Mouse (Mus musculus) liver, postnatal 0 days (tissue): ENCODE results near the gene Vmn2r85. TPM values are rescaled to one million over a fixed set of nuclear protein-coding genes. Genes with fewer than 3 reads are reported as not detected.

Source experiments
- ATAC-seq: fragments of 200-750 bp; cut with Nextera tagmentation; 2 replicates; pipeline ENCODE4 v1.8.0; 2017; ENCODE audit warnings: mild to moderate bottlenecking, moderate library complexity
- DNase-seq: peaks from one replicate; pipeline ENCODE4 v3.0.0-alpha.2; 2016
- H3K27ac ChIP-seq: fragments of 300-500 bp; sonication (generic); 2 replicates; pipeline ENCODE4 v1.5.1; 2014; ENCODE audit warnings: antibody characterized with exemption, moderate library complexity, mild to moderate bottlenecking, low read depth
- H3K27me3 ChIP-seq: fragments of 300-500 bp; sonication (generic); 2 replicates; pipeline ENCODE4 v1.6.1; 2014; ENCODE audit warnings: low read length, control low read depth, mixed read lengths; ENCODE audit not compliant: insufficient read depth
- H3K36me3 ChIP-seq: fragments of 300-500 bp; sonication (generic); replicated peaks from 2 replicates; pipeline ENCODE4 v1.6.1; 2014; ENCODE audit warnings: mild to moderate bottlenecking, control low read depth, low read length, moderate library complexity, mixed read lengths; ENCODE audit not compliant: insufficient read depth
- H3K4me1 ChIP-seq: fragments of 300-500 bp; sonication (generic); 2 replicates; pipeline ENCODE4 v1.6.1; 2014; ENCODE audit warnings: antibody characterized with exemption, mild to moderate bottlenecking, control low read depth; ENCODE audit not compliant: insufficient read depth
- H3K4me2 ChIP-seq: fragments of 300-500 bp; sonication (generic); 2 replicates; pipeline ENCODE4 v1.6.1; 2014; ENCODE audit warnings: low read depth, mild to moderate bottlenecking, low read length, moderate library complexity, mixed read lengths
- H3K4me3 ChIP-seq: fragments of 300-500 bp; sonication (generic); 2 replicates; pipeline ENCODE4 v1.5.1; 2014; ENCODE audit warnings: low read depth, low read length
- H3K9ac ChIP-seq: fragments of 300-500 bp; sonication (generic); replicated peaks from 2 replicates; pipeline ENCODE4 v1.6.1; 2014; ENCODE audit warnings: mild to moderate bottlenecking, moderate library complexity
- H3K9me3 ChIP-seq: fragments of 300-500 bp; sonication (generic); 2 replicates; pipeline ENCODE4 v1.6.1; 2016; ENCODE audit warnings: mild to moderate bottlenecking, control low read depth, low read length, mixed read lengths
- CTCF ChIP-seq: sonication (generic); IDR thresholded peaks from 2 replicates; pipeline ENCODE4 v1.5.1; 2016; ENCODE audit warnings: antibody characterized with exemption, low read depth
- EP300 ChIP-seq: IDR thresholded peaks from 2 replicates; pipeline ENCODE4 v1.6.1; 2016; ENCODE audit warnings: antibody characterized with exemption, low read depth, mild to moderate bottlenecking
- polyA plus RNA-seq: library from polyadenylated mRNA; unstranded; fragments of >200 nt; fragmentation: Nextera tagmentation; extraction: Ambion mirVana; gene quantifications from 2 replicates; pipeline ENCODE4 v1.2.1, GENCODE M21; 2015

Gene Vmn2r85
- polyA plus RNA-seq, 1 experiment from 2014 or later, result not detected

DNA sequence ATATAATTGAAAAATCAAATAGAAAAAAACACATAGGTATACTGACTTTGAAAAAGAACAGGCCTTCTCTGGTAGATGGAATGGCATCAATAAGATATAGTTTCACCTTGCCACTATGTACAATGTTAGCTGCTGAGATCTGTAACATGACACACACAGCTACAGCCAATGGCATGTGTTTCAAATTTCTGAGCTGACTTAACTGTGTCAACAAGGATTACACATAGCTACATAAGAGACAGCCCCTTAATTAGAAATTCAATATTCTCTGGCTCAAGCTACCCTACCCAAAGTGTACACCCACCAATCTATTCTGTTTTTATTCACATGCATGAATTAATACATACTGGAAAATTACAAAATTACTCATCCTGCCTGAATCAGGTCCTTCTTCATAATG, 61.1 kb downstream of the Vmn2r85 start:
- ATAC-seq, result no peak
- Histone ChIP-seq H3K27me3 (no peaks in the 10 kb centered on the region), H3K27ac (no peak overlapping the region), H3K9ac (no peak overlapping the region), H3K36me3 (no peaks in the 10 kb centered on the region), H3K4me1 (peaks cover 4% of the 10 kb centered on the region; the same call in 1 of the 2 replicates), H3K9me3 (no peaks in the 10 kb centered on the region), H3K4me2 (no peak overlapping the region), H3K4me3 (no peak overlapping the region)
- TF ChIP-seq EP300 (no peak), CTCF (no peak)
- DNase-seq, result no peak

DNA sequence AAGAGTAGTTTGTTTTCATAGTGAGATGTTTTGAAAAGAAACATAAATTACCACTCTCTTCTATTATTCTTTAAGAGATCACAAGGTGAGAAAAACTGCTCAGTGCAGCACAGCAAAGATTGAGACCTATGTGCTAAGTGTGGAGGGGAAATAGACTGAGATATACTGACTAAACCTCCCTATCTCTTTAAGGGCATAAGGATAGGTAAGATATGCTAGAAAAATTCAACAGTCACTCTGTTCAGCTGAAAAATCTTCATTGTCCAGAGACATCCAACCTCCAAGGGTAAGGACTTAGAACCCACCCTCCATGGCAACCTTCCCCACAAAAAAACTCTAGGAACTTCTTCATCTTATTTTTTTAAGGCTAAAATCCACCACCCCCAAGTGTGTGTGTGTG, 64.7 kb downstream of the Vmn2r85 start:
- DNase-seq, result no peak
- TF ChIP-seq CTCF (no peak), EP300 (no peak)
- no peak for ATAC-seq
- Histone ChIP-seq H3K4me2 (no peak overlapping the region), H3K36me3 (no peaks in the 10 kb centered on the region), H3K4me3 (no peak overlapping the region), H3K9ac (no peak overlapping the region), H3K27me3 (no peaks in the 10 kb centered on the region), H3K27ac (no peak overlapping the region), H3K9me3 (no peaks in the 10 kb centered on the region), H3K4me1 (no peaks in the 10 kb centered on the region)

Other genes with a start within 250 kb of the Vmn2r85 start
- gene Olfr826, start 245.5 kb downstream of the Vmn2r85 start, polyA plus RNA-seq, result not detected in 2 replicates
- not detected in 2 replicates for gene Olfr827, start 215.3 kb downstream of the Vmn2r85 start, polyA plus RNA-seq
- not detected in 2 replicates for gene Neurod4, start 149.5 kb downstream of the Vmn2r85 start, polyA plus RNA-seq
- 1.2 and 1.5 TPM in 2 replicates for gene Tespa1, start 106.8 kb downstream of the Vmn2r85 start, polyA plus RNA-seq
- 0.01 TPM in 2 replicates for gene Vmn2r84, start 35.4 kb downstream of the Vmn2r85 start, polyA plus RNA-seq
- gene Vmn2r86, start 26.3 kb upstream of the Vmn2r85 start, polyA plus RNA-seq, result not detected in 2 replicates
- not detected in 2 replicates for gene Vmn2r87, start 67.7 kb upstream of the Vmn2r85 start, polyA plus RNA-seq